Mouse (Mus musculus) lung, adult 2 months (tissue): ENCODE data around the gene Ssx2ip.

Experiments
- CTCF ChIP-seq: fragments of 200-500 bp; IDR thresholded peaks from 2 replicates; pipeline ENCODE4 v1.5.1; 2011; ENCODE audit warnings: mild to moderate bottlenecking, low read length, control low read depth; ENCODE audit not compliant: insufficient read depth
- POLR2A ChIP-seq: fragments of 200-500 bp; IDR thresholded peaks from 2 replicates; pipeline ENCODE4 v1.6.1; 2011; ENCODE audit warnings: low read depth, mild to moderate bottlenecking, control low read depth, low read length, borderline replicate concordance; ENCODE audit errors: extremely low read depth

GRCm38 (mm10) chr3:146440011-146440410 is 35.6 kb downstream of the Ssx2ip start:
- TF ChIP-seq CTCF (no peak), POLR2A (no peak)
